Mouse (Mus musculus) heart, postnatal 0 days (tissue): ENCODE results near the gene Tmem60.

ENCODE experiments used
- CTCF ChIP-seq: IDR thresholded peaks from 2 replicates; pipeline ENCODE4 v1.5.1; 2016; ENCODE audit warnings: antibody characterized with exemption, control low read depth, low read depth
- EP300 ChIP-seq: IDR thresholded peaks from 2 replicates; pipeline ENCODE4 v1.6.1; 2016; ENCODE audit warnings: antibody characterized with exemption, low read depth

- TF ChIP-seq CTCF: no peak
- TF ChIP-seq EP300: no peak
Observed at GRCm38 (mm10) chr5:20865193-20865755, 16.7 kb upstream of the Tmem60 start.
